Mouse (Mus musculus): Measurements from ENCODE around the gene Pbx1.

The Pbx1 gene

DNA sequence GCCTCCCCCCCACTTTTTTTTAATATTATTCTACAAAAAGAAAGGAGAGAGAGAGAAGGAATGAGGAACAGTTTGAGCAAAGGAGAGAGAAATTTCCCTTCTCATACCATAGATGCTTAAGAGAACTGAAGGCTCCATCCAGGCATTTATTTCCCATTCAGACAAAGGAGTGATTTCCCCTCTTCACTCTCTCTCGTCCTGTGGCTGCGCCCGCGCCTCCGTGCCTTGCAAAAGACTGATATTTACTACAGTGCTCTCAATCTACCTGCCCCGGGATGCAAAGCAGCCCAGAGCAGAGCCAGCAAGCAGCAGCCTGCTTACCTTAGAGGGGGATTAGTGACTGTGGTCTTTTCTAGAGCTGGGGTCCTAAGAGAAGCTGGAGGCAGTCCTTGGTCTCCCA, 131.6 kb downstream of the Pbx1 start:
- DNase-seq (ENCODE audit: low read depth, low spot score), result no peak

DNA sequence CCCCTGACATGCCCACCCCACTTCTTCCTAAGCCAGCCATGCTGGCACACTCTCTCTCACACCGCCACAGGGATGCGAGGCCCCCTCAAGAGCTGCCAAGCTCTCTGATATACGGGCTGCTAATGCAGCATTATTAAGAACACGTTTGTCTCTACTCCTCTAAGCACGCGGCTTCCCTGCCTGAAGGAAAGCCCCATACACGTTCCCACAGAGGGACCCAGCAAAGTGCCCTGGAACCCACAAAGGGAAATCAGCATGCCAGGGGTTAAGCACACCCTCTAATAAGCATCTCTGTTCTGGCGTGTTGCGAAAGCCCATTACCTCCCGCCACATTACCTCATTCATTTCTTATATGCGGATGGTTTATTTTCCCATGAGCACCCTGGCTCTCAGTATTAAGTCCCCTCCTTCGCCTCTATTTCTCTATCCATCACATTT, 132.1 kb downstream of the Pbx1 start:
- no peak for DNase-seq (ENCODE audit: low read depth, low spot score)

DNA sequence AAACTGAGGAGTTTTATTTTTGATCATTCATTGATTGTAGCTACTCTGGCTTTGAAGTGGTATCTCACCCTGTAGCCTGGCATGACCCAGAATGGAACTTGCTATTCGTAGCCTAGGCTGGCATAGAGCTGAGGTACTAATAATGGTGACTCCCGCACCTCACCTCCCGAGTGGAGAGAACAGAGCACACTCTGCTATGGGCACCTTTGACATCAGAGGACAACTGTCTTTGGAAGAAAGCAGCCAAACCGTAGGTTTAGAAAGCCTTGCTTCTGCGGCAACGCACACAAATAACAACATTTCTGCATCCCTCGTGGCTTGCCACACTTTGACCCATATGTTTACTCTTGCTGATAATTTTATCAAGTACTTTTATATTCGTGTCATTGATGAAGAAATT, 132.9 kb downstream of the Pbx1 start:
- no peak for DNase-seq (ENCODE audit: low read depth, low spot score)

DNA sequence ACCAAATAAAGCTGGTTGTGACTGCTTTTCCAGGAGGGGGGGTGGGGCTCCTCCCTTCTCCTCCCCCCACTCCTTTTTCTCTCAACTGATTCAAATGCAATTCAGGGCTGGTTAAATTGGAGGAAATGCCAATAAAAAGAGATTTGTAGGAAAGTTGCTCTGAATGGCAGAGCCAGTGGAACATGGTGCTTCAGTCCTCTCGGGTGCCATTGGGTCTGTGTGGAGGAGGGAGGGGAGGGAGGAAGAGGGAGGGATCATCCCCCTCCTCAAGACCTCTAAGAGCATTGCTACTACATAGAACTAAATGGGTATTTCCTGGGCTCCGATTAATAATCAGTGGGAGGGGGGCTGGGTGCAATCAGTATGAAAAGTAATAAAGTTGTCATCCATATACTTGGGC, 135.8 kb downstream of the Pbx1 start:
- DNase-seq (ENCODE audit: low read depth, low spot score), result no peak

DNA sequence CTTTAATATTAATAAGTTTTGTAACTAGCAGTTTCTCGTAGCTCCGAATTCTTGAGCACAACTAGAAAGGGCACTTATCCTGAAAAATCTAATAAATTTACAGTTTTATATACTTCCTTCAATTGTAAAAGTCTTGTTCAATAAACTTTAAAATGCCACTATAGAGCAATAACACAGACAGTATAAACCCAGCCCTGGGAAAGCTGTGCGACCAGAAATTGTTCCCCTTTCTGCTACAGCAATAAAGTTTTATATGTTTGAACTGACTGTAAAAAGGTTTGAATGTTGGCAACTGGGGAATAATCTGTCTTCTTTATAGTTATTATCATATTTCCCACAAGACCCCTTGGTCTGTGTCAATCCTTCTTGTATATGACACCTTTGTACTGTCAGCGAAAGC, 136.3 kb downstream of the Pbx1 start:
- DNase-seq (ENCODE audit: low read depth, low spot score), result no peak

DNA sequence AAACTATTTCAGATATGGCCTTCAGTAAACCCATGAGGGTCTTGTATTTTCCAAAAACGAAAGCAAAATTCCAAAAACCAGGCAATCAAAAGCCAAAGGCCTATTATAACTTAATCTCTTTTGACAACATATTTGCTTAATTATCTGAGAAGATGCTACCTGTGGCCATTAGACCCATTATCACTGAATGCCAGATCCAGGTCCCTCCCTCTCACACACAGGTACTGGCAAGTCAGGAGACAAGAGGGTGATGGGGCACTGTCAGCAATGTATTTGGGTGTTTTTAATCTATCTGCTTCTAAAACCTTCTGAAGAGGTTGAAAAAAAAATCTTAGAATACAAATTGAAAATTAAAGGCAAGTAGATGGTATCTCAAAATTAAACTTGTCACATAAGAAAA, 138.4 kb downstream of the Pbx1 start:
- DNase-seq (ENCODE audit: low read depth, low spot score), result no peak

DNA sequence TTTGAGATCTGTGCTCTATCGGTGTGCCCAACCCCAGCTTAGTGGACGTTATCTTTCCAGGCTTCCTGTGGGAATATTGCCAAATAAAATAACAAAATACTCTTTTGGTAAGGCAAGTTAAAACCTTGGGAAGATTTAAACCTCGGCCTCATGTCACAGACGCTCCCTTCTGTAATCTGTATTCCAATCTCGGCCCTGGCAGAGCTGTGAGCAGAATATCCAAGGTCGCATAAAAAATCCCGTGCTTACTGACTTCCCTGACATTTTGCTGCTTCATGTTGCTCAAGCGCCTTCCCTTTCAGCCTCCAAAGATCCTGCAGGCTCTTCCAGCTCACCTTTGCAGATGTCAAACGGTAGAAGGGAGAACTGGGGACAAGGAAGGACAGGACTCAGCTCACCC, 140.0 kb downstream of the Pbx1 start:
- no peak for DNase-seq (ENCODE audit: low read depth, low spot score)

DNA sequence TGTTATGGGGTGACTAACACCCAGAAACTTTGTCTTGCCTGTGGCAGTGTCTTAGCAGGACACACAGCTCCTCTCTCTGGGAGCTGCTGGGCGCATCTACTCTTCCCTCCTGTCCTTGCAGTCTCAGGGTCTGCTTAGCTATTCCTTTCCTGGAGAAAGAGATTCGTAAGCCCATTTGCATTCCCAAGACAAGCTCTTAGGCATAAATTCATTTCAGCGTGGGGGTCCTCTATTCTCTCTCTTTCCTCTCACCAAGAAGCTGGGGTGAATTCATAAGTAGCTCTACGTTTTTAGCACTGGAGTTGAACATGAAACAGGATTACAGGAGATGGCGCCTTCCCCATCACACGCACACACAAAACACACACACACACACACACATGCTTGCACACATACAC, 140.4 kb downstream of the Pbx1 start:
- DNase-seq (ENCODE audit: low read depth, low spot score), result no peak

DNA sequence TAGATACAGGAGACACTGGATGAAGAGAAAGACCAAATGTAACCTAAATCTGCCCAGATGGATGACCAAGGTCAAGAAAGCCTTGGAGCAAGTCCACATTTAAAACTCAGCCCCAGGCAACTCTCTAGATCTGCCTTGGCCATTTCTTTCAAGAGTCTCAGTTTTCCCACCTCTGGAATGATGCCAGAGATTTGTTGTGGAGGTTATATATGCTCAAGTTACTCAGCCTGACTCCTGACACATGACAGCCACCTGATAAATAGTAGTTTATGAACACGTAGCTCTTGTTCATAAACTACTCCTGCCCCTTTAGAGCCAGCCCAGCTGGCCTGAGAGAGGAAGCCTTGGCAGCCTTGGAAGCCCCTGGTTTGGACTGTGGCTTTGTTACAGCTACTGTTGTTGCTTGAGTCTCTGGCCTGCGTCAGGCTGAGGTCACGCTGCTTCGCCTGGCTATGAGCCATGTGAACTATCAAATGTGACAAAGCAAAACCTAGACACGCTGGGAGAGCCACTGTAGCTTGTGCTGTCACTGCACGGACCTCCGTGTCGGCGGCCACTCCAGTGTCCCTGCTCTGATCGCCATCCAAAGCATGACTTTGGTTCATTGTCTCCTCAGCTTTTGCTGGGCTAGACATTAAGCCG, 140.9 kb downstream of the Pbx1 start:
- no peak for DNase-seq (ENCODE audit: low read depth, low spot score)

DNA sequence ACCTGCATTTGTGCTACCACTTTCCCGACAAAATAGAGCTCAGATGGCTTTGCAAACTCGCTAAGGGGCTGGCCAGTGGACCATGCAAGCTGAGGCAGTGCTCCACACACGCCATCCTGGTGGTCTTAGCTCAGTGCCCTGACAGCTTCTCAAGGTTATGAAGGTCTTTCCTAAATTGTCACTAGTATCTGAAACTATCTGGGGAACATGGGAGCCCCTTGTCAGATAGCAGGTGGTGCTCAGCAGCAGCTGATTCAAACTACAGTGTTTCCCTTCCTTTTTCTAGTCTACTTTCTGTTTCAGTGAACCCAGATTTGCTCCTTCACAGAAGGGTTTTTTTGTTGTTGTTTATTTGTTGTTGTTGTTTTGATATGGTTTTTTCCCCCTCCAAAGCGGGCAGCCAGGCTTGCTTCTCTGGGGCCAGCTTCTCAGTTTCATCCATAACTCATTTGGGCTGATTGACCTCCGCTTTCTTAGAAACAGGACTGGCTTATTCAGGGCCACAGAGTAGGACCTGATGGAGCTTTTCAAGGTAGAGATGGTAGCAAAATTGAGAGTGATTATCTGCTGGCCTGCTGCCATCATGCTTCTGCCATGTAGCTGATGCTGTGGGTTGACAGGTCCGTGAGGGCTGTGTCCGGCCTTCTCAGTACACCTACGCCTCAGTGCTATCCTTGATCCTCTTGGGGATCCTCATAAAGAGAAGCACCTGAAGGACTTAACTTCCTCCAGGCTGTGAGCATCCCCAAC, 141.7 kb downstream of the Pbx1 start:
- no peak for DNase-seq (ENCODE audit: low read depth, low spot score)

DNA sequence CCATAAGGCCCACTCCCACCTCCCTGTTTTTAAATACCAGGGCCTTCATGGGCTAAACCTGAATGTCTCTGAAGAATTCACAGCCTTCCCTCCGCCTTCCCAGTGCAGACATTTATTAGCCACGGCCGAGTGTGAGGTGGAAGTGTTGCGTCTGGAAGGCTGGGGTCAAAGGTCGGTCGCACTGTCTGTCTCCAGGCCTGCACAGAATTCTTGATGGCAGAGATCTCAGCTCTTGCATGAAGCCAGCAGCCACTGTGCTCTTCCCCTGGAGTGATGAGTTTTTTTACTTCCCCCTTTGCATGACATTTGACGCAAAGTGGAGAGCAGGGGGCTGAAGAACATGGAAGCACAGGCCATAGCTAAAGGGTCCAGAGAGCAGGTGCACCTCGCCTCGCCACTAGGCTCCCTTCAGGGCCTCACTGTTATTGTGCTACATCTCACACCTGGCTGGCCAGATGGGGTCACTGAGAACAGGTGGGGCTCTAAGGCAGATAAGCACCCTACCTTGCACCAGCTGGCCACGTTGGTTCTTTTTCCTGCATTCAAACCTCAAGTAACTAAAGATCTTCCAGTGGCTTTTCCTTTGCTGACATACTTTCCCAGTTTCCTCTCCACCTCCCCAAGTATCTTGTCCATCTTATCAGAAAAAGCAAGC, 143.1 kb downstream of the Pbx1 start:
- no peak for DNase-seq (ENCODE audit: low read depth, low spot score)

DNA sequence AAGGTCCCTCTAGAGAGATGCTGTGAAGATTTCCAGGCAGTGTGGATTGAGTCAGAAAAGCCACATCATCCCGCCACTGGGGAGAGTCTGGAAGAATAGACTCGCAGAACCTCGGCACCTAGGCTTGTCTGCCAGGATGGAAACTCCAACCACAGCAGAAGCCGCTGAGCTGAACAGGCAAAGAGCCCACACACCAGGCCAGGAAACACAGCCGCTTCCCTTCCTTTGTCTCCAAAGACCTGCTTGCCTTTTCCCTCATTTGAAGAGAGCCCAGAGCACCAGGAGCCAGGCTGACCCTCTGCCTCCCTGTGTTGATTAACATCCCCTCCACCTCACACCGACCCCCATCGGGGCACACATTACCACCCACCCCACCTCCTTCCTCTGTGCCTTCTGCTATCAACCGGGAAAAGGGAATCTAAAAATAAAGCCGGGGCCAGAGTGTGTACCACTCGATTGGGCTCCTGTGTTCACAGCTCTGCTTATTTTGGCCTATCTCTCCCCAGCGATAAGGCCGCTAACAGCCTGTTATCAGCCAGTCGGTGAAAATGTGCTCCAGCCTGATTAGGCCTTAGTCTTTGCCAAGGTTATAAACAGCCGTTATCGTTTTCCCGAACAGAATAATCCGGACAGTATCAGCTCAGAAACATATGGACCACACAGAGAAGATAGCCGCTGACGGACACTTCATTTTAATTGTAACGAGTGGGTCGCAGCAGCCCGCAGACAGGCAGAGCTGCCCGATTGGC, 144.1 kb downstream of the Pbx1 start:
- DNase-seq (ENCODE audit: low read depth, low spot score), result no peak

DNA sequence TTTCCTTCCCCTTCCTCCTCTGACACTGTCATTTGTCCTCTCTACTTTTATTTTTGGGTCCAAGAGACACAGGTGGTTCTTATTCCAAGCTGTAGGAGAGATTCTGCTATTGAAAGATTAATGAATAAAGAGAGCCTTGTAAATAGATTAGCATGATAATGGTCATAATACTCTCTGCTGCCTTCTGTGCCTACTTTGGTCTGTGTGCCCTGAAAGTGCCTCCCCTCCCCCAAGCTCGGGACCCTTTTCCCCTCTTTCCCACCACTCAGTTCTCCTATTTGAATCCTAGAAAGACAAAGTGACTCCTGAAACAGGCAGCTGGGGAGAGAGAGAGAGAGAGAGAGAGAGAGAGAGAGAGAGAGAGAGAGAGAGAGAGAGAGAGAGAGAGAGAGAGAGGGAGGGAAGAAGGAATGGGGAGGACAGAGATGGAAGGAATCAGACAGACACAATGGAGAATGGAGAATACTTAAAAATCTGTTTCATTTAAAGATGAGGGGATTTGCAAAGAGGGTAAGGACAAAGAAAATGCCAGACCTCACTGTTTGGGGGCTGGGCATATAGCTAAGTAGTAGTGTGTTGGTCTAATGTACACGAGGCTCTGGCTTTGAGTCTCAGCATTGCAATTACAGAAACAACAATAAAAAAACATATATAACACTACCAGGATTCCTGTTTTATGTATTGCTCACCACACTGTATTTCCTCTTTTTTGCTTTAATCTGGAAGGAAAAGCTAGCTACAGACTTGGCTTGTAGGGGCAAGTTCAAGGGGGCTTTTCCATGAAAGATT, 145.0 kb downstream of the Pbx1 start:
- no peak for DNase-seq (ENCODE audit: low read depth, low spot score)

DNA sequence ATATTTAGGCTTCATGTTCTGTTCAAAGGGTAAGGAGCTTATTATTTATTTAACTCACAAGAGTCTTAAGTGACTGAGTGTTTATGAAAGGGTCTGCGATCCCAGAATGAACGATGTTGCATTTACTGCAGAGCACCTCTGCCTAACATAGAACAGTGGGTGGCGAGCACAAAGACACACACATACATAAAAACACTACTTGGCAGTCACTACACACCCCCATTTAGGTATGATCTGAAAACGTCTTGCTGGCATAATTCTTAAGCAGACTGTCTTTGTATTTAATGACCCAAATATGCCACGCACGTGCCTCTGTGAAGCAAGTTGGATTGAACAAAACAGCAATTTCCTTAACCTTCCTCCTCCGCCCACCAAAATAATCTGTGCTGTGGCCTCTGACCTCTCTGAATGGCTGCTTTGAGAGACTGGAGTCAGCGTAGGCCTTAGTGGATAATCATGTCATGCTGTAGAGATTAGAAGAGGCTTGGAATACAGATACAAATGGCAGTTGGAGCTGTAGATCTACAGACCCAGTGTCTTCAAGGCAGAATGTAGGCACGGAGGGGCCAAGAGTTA, 147.4 kb downstream of the Pbx1 start:
- no peak for DNase-seq (ENCODE audit: low read depth, low spot score)

DNA sequence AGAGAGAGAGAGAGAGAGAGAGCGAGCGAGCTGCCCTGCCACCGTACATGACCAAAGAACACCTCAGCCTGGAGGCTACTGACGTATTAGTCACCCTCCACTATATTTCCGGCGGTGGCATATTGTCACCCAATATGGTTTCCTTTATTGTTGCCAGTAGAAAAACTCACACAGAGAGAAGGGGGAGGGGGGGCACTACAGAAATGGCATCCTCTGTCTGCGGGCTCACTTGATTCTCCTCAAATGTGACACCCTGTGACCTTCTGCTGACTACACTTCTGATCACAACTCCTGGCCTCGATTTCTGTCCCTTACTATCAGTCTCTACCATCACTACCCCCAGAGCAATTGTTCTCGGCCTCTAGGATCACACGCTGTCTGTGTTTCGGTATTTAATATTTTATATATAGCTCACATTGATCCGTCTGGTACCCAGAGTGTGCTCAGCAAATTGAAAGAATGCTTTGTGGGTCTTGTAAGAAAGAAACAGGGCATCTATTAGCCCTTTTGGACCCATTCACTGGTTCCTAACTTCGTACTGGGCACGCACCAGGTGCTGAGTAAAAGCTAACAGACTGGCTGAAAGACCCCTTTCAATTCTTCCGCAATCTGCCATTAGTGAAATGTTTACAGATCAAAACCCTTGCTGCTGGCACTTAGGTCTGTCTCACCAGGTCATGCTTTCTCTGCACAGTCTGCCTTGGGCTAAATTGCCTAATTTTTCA, 148.1 kb downstream of the Pbx1 start:
- DNase-seq (ENCODE audit: low read depth, low spot score), result no peak

DNA sequence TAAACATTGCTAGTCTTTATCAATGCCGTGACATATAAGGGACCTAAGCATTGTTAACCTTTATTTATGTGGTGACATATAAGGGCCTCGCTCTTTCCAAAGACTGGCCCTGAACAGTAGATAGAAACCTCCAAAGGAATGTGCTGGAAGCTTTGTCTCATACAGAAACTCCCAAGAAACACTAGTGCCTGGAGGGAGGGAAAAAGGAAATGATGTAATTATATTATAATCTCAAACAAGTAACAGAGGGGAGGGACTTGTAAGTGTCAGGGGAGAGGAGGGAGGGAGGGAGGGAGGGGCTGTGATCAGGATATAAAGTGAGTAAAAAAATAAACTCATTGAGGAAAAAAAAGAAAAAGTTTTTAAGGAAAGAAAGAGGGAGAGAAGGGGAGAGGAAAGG, 148.6 kb downstream of the Pbx1 start:
- no peak for DNase-seq (ENCODE audit: low read depth, low spot score)

DNA sequence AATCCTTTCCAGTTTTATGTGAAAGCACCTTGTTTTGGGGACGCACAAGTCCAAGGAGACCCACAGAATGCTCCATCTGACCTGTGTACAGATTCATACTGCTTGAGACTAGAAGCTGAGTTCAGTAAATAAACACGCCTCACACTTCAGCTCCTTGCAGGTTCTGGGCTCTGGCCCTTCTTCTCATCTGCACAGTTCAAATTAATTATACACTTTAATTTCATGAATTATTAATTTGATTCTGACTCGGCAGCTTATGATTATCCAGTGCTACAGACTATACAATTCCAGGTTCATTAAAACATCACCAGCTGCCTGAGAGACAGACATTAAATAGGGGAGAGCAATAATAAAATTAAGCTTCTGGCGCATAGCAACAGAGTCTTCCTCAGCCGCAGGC, 156.4 kb downstream of the Pbx1 start:
- no peak for DNase-seq (ENCODE audit: low read depth, low spot score)

DNA sequence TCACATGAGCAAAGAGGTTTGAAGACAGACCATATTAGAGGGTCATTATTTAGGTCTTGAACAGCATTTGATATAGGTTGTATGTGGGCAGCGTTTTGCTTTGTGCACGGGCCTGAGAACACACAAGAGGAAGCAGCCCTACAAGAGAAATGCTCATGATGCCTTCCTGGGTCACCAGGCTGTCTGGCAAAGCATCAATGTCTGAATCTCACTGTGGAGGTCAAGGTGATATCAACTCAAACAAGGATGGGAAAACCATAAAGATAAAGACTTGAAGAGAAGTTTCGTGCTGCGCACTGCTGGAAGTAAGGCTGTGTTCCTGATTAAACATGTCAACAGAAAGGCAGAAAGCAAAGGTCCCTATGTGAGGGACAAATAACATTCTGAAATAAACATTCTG, 157.8 kb downstream of the Pbx1 start:
- DNase-seq (ENCODE audit: low read depth, low spot score), result no peak

DNA sequence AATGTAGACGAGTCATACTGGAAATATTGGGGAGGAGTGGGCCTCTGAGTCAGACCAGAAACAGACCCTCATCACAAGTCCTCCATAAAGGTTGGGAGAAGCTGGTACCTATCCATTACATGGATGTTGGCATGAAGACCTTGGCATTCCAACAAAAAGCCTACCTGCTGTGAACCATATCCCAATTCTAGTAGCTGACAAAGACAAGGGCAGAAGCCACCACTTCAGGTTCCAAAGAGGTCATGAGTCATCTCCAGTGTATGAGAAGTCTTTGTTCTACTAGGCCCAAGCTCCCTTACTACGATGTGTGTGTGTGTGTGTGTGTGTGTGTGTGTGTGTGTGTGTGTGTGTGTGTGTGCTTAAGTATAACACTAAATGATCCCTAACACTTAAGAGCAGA, 160.0 kb downstream of the Pbx1 start:
- no peak for DNase-seq (ENCODE audit: low read depth, low spot score)

DNA sequence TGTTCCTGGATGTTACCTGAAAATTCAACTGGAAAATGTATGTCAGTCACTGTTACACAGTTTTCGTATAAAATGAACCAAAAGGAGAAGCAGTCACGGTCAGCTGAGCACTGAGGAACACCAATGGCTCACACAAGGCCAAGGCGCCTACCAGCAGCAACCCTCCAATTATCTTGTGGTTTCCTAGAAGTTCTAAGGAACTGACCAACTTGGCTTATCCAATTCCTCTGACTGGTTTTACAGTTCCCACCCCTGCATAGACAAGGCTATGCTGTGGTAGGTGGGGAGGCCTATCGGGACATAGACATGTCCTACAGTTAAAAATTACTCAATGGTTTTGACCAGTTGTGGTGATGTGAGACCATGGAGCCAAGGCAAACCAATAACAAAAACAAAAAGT, 160.9 kb downstream of the Pbx1 start:
- no peak for DNase-seq (ENCODE audit: low read depth, low spot score)

All from brain, embryonic 18.5 days (tissue).